Mouse (Mus musculus): ENCODE measurements around the gene Hectd3. TPM values are rescaled to one million over a fixed set of nuclear protein-coding genes. Genes with fewer than 3 reads are reported as not detected.
A peak's percentile ranks its signal among the peaks of the same experiment; 100 is the strongest.

Gene Hectd3
- polyA plus RNA-seq, 1 experiment from 2014 or later = 22.1 TPM

DNA sequence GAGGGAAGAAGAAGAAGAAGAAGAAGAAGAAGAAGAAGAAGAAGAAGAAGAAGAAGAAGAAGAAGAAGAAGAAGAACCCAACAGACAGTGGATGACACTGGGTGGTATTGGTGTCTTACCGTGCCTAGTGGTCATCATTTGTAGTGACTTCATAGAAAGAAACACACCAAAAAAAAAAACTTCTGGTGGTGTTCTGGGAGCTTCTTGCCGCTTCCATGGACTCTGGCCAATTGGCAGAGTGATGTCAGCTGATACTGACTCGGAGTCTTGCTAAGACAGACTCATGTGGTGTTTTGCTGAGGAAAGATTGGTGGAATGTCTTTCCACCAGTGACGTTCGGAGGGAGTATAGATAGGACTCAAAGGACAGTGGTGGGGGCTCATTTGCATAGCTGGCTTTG, 15.1 kb downstream of the Hectd3 start:
- H3K4me2 ChIP-seq (replicated peaks) = no peak overlapping the region
- H3K27ac ChIP-seq = no peak overlapping the region
- ATAC-seq (ENCODE audit: low FRiP score) (no peak), DNase-seq (ENCODE audit: low spot score) (no peak)
- H3K9me3 ChIP-seq (ENCODE audit: control insufficient read depth, low read length) = no peaks in the 10 kb centered on the region
- H3K9ac ChIP-seq = no peak overlapping the region
- WGBS = 91% methylated on average over 5 of the region's 5 CpGs
- no peaks in the 10 kb centered on the region for H3K27me3 ChIP-seq (ENCODE audit: control insufficient read depth, insufficient read depth, low read length)
- H3K4me3 ChIP-seq (replicated peaks; ENCODE audit: low read length) = no peak overlapping the region
- H3K36me3 ChIP-seq (replicated peaks; ENCODE audit: control insufficient read depth, insufficient read depth) = no peaks in the 10 kb centered on the region
- H3K4me1 ChIP-seq (replicated peaks; ENCODE audit: control insufficient read depth, insufficient read depth, low read length) = no peaks in the 10 kb centered on the region

DNA sequence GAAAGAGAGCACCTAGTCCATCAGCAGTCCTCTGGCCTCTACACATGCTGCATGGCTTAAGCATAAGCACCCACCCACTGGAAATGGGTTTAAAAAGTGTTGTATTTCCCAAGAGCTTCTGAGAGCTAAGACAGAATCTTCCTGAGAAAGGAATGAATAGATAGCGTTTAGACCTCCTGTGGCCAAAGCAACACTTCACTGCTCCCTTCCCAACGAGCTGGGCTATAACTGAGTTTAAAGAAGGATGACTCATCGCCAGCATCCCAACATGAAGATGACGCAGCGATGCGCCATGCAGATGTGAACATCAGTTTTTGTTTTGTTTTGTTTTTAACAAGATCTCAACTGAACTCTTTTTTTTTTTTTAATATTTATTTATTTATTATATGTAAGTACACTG, 18.5 kb downstream of the Hectd3 start:
- no peak overlapping the region for H3K9ac ChIP-seq
- no peaks in the 10 kb centered on the region for H3K4me1 ChIP-seq (replicated peaks; ENCODE audit: control insufficient read depth, insufficient read depth, low read length)
- no peak overlapping the region for H3K4me2 ChIP-seq (replicated peaks)
- ATAC-seq (ENCODE audit: low FRiP score) (no peak), DNase-seq (ENCODE audit: low spot score) (no peak)
- H3K4me3 ChIP-seq (replicated peaks; ENCODE audit: low read length) = no peak overlapping the region
- H3K27me3 ChIP-seq (ENCODE audit: control insufficient read depth, insufficient read depth, low read length) = no peaks in the 10 kb centered on the region
- H3K27ac ChIP-seq = no peak overlapping the region
- WGBS = 84% methylated on average over 6 of the region's 6 CpGs
- H3K36me3 ChIP-seq (replicated peaks; ENCODE audit: control insufficient read depth, insufficient read depth) = no peaks in the 10 kb centered on the region
- H3K9me3 ChIP-seq (ENCODE audit: control insufficient read depth, low read length) = no peaks in the 10 kb centered on the region

DNA sequence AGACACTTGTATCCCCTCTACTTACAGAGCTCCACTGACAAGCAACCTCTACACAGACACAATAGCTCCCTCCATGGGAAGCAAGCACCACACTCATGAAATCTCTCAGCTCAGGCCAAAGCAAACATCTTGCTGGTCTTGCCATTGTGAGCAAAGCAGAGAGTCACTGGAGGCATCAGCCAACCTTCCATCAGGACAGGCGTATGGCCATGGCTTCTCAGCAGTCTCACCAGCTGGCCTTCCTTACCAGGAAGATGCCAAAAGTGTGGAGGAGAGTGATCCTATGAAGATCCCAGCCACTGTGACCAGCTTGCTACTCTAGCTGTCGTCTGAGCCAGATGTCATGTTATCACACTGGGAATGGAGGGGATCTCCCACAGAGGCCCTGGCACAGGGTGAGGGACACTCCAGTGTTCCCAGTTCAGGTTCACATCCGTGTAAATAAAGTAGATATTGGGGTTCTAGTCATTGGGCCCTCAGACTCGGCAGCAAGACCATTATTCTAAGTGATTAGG, 19.8 kb downstream of the Hectd3 start:
- no peaks in the 10 kb centered on the region for H3K36me3 ChIP-seq (replicated peaks; ENCODE audit: control insufficient read depth, insufficient read depth)
- no peaks in the 10 kb centered on the region for H3K9me3 ChIP-seq (ENCODE audit: control insufficient read depth, low read length)
- H3K4me2 ChIP-seq (replicated peaks) = no peak overlapping the region
- no peak overlapping the region for H3K4me3 ChIP-seq (replicated peaks; ENCODE audit: low read length)
- DNase-seq (ENCODE audit: low spot score) (no peak), ATAC-seq (ENCODE audit: low FRiP score) (no peak)
- H3K4me1 ChIP-seq (replicated peaks; ENCODE audit: control insufficient read depth, insufficient read depth, low read length) = peaks cover 2% of the 10 kb centered on the region
- WGBS = 76% methylated on average over 4 of the region's 4 CpGs
- no peaks in the 10 kb centered on the region for H3K27me3 ChIP-seq (ENCODE audit: control insufficient read depth, insufficient read depth, low read length)
- no peak overlapping the region for H3K9ac ChIP-seq
- H3K27ac ChIP-seq = no peak overlapping the region

DNA sequence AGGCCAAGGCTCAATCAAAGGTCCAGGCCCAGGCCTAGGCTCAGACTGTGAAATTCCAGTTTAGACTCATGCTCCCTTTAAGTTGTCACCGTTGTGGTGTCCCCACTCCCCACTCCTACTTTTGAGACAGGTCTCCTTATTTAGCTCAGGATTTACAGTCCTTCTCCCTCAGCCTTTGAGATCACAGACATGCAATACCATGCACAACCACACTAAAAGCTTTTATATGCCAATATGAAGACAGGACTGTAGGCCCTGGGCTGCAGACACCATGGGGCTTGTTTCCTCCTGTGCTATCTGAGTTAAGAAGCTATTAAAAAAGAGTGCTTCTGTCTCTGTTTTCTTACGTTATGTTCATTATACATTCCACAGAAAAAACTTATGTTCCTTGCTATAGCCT, 22.6 kb downstream of the Hectd3 start:
- Histone ChIP-seq H3K4me3 (replicated peaks; ENCODE audit: low read length) (no peak overlapping the region), H3K27me3 (ENCODE audit: control insufficient read depth, insufficient read depth, low read length) (no peaks in the 10 kb centered on the region), H3K27ac (no peak overlapping the region), H3K4me1 (replicated peaks; ENCODE audit: control insufficient read depth, insufficient read depth, low read length) (peaks cover 5% of the 10 kb centered on the region), H3K36me3 (replicated peaks; ENCODE audit: control insufficient read depth, insufficient read depth) (peaks cover 8% of the 10 kb centered on the region), H3K9ac (no peak overlapping the region), H3K4me2 (replicated peaks) (no peak overlapping the region), H3K9me3 (ENCODE audit: control insufficient read depth, low read length) (no peaks in the 10 kb centered on the region)
- DNase-seq (ENCODE audit: low spot score) = no peak
- 90% methylated on average over 2 of the region's 2 CpGs for WGBS
- ATAC-seq (ENCODE audit: low FRiP score) = no peak

DNA sequence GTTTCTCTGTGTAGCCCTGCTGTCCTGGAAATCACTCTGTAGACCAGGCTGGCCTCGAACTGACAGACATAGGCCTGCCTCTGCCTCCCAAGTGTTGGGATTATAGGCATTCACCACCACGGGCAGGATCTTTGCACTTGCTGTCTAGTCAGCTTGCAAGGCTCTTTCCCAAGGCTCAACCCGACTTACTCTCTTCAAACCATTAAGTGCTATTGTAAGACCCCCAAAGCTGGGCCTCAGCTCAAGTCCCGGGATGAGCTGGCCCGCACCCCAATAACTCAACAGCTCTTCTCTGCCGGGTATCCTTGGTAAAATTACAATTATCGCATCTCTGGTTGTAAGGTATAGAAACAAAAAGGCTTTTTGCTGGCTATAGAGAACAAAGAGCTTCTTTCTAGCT, 23.2 kb downstream of the Hectd3 start:
- Histone ChIP-seq H3K4me3 (replicated peaks; ENCODE audit: low read length) (no peak overlapping the region), H3K27ac (no peak overlapping the region), H3K36me3 (replicated peaks; ENCODE audit: control insufficient read depth, insufficient read depth) (peaks cover 14% of the 10 kb centered on the region), H3K4me1 (replicated peaks; ENCODE audit: control insufficient read depth, insufficient read depth, low read length) (peaks cover 5% of the 10 kb centered on the region), H3K4me2 (replicated peaks) (no peak overlapping the region; the same call in 1 of the 2 replicates), H3K9me3 (ENCODE audit: control insufficient read depth, low read length) (no peaks in the 10 kb centered on the region), H3K9ac (no peak overlapping the region), H3K27me3 (ENCODE audit: control insufficient read depth, insufficient read depth, low read length) (no peaks in the 10 kb centered on the region)
- ATAC-seq (ENCODE audit: low FRiP score) (no peak), DNase-seq (ENCODE audit: low spot score) (no peak)
- WGBS = 88% methylated on average over 7 of the region's 7 CpGs

DNA sequence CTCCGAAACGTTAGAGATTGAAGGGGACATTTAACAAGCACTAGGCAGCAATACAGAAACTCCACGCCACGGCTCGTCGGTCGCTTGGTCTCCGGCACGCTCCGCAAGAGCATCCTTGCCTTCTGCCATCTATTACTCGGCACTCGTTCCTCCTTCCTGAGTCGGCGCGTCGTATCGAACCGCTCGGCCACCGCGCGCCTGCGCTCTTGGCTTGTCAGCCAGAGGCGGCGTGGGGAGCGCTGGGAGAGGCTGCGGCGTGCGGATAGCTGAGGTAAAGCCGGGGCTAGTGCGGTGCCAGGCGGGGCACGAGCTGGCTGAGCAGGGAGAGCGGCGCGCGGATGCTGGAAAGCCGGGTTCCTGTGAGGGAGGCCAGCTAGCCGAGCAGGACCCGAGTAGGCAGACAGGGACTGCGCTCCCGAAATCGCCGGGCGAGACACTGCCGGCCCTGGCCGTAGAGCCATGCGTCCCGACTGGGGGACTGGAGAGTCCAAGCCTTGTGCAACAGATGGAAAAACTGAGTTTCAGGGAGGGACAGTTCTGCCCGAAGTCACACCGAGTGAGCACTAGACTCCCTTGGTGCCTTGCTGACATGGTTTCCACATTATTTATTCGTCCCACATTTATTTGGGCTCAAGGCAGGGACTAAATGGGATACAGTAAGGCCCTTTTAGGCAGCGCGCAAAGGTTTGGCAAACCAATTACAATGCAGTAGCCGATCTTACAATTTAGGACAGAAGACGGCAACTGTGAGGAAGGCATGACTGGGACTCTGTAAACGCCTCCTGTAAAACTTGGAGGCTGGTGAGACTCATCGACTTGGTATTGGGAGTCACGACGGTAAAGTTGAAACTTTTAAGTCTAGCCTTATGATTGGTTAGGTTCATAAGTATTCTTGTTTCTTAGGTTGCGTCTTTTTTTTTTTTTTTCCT, 24.4 kb downstream of the Hectd3 start, which contains the start of gene Eif2b3:
Gene Eif2b3 (plus strand): TSS at position 197 of the 929 bp plus-strand sequence.
- under 1% methylated on average over 61 of the region's 61 CpGs for WGBS
- Histone ChIP-seq H3K36me3 (replicated peaks; ENCODE audit: control insufficient read depth, insufficient read depth) (peaks cover 22% of the 10 kb centered on the region), H3K27me3 (ENCODE audit: control insufficient read depth, insufficient read depth, low read length) (no peaks in the 10 kb centered on the region), H3K4me3 (replicated peaks; ENCODE audit: low read length) (peak within 1 kb of the TSS; percentile 80), H3K4me1 (replicated peaks; ENCODE audit: control insufficient read depth, insufficient read depth, low read length) (peaks cover 5% of the 10 kb centered on the region), H3K4me2 (replicated peaks) (peak within 1 kb of the TSS; percentile 76), H3K9me3 (ENCODE audit: control insufficient read depth, low read length) (no peaks in the 10 kb centered on the region), H3K27ac (peak within 1 kb of the TSS; percentile 68), H3K9ac (peak within 1 kb of the TSS; percentile 78)
- ATAC-seq (ENCODE audit: low FRiP score) (peak; percentile 94), DNase-seq (ENCODE audit: low spot score) (peak; percentile 91)

DNA sequence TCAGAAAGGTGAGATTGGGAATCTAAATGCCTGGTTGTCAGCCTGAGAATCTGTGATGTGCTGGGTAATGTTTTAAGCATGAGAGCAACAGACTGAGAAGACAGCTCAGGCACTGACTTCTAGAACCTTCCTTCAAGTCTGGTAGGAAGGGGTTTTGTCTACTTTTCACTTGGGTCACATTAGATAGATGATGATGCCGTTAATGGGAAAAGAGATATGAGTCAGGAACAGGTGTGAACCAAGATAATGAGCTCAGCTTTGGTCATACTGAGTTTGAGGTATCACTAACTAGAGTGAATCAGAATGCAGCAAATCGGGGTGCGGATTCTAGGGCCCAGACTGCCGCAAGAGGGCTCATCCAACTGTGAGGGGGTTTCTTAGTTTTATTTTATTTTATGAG, 28.4 kb downstream of the Hectd3 start:
- Histone ChIP-seq H3K4me3 (replicated peaks; ENCODE audit: low read length) (no peak overlapping the region), H3K4me1 (replicated peaks; ENCODE audit: control insufficient read depth, insufficient read depth, low read length) (peaks cover 5% of the 10 kb centered on the region), H3K9ac (no peak overlapping the region), H3K9me3 (ENCODE audit: control insufficient read depth, low read length) (no peaks in the 10 kb centered on the region), H3K4me2 (replicated peaks) (no peak overlapping the region), H3K36me3 (replicated peaks; ENCODE audit: control insufficient read depth, insufficient read depth) (peaks cover 35% of the 10 kb centered on the region), H3K27me3 (ENCODE audit: control insufficient read depth, insufficient read depth, low read length) (no peaks in the 10 kb centered on the region), H3K27ac (no peak overlapping the region)
- no peak for ATAC-seq (ENCODE audit: low FRiP score)
- no peak for DNase-seq (ENCODE audit: low spot score)
- WGBS = 98% methylated on average over 4 of the region's 4 CpGs

DNA sequence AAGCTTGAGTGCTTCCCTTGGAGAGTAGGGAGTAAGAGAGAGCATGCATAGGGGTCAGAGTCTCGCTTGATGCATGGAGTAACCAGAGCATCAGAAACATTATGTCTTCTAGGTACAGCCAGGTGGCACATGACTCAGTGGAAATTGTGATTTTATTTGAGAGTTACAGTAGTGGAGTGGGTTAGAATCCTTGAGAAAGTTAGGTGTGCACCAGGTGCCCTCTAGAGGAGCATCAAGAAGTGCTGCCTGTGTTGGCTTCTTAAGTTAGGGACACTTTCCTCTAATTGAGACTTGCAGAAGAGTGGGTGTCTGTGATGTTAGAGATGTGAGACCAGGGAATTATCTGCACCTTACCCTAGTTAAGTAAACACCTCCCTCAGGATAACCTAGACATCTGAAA, 36.0 kb downstream of the Hectd3 start:
- Histone ChIP-seq H3K27me3 (ENCODE audit: control insufficient read depth, insufficient read depth, low read length) (no peaks in the 10 kb centered on the region), H3K36me3 (replicated peaks; ENCODE audit: control insufficient read depth, insufficient read depth) (peaks cover 23% of the 10 kb centered on the region), H3K4me3 (replicated peaks; ENCODE audit: low read length) (no peak overlapping the region), H3K4me2 (replicated peaks) (no peak overlapping the region), H3K9ac (no peak overlapping the region), H3K9me3 (ENCODE audit: control insufficient read depth, low read length) (no peaks in the 10 kb centered on the region), H3K27ac (no peak overlapping the region), H3K4me1 (replicated peaks; ENCODE audit: control insufficient read depth, insufficient read depth, low read length) (no peaks in the 10 kb centered on the region)
- no peak for ATAC-seq (ENCODE audit: low FRiP score)
- 98% methylated on average over 1 of the region's 1 CpGs for WGBS
- DNase-seq (ENCODE audit: low spot score) = no peak

DNA sequence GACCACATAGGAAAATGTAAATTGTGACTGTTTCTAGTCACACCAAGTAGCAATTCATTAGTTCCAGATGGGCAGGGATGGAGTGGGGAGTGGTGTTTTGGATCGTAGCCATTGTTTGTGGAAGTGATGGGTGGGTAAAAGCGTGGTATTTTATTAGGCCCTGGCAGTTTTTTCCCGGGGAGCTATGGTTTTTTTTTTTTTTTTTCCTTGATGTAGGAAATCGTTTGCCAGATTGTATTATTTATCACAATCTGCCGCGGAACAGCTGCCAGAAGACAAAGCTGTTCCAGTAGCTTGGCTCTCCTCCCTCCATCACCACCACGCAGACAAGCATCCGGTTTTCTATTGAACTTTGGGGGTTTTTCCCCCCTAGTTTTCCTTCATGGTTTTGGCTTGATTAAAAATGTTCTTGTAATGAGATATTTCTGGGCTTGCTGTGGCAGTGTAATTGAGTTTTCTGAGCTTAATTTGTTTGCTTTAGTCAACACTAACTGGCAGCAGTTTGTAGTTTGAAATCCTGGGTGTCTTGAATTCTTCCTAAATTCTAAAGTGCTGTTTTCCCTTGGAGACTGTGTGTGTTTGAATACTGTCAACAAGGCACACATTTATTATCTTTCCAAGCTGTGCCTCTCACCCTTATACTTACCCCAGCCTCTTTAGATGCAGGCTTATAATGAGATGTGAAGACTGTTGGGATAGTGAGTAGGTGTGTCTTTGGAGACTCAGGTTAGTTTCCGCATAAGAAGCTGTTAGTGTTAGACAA, 45.0 kb downstream of the Hectd3 start:
- Histone ChIP-seq H3K9me3 (ENCODE audit: control insufficient read depth, low read length) (no peaks in the 10 kb centered on the region), H3K4me2 (replicated peaks) (peak overlapping the region; percentile 10; the same call in 1 of the 2 replicates), H3K36me3 (replicated peaks; ENCODE audit: control insufficient read depth, insufficient read depth) (peaks cover 7% of the 10 kb centered on the region; the same call in 1 of the 2 replicates), H3K4me1 (replicated peaks; ENCODE audit: control insufficient read depth, insufficient read depth, low read length) (peaks cover 22% of the 10 kb centered on the region), H3K27me3 (ENCODE audit: control insufficient read depth, insufficient read depth, low read length) (no peaks in the 10 kb centered on the region), H3K9ac (no peak overlapping the region), H3K4me3 (replicated peaks; ENCODE audit: low read length) (no peak overlapping the region), H3K27ac (peak overlapping the region; percentile 55)
- ATAC-seq (ENCODE audit: low FRiP score) (peak; percentile 64; the same call in 1 of the 2 replicates), DNase-seq (ENCODE audit: low spot score) (peak; percentile 73)
- 27% methylated on average over 9 of the region's 9 CpGs for WGBS

Data from hindbrain, embryonic 14.5 days (tissue).